Mouse (Mus musculus): ENCODE results near the gene Hscb.

GRCm38 (mm10) chr5:110779276-110779997 lies 60.1 kb downstream of the Hscb start:
- no peak for TF ChIP-seq TAL1 (IDR thresholded peaks at IDR 0.05; ENCODE audit: low read length)
- no peak for TF ChIP-seq GATA1 (IDR thresholded peaks at IDR 0.05; ENCODE audit: low read length)
